Mouse (Mus musculus) ES-E14 (cell line): ENCODE data around the gene Zfp456. TPM values are rescaled to one million over a fixed set of nuclear protein-coding genes. Genes with fewer than 3 reads are reported as not detected.
A peak's percentile ranks its signal among the peaks of the same experiment; 100 is the strongest.

Source experiments
- DNase-seq: peaks from one replicate; pipeline ENCODE4 v3.0.0-alpha.2; 2013; ENCODE audit warnings: low read depth, low spot score
- H3K27ac ChIP-seq: 2 replicates; pipeline ENCODE4 v1.5.1; 2012; ENCODE audit warnings: low read depth, mild to moderate bottlenecking, low read length, moderate library complexity, mixed read lengths; ENCODE audit not compliant: poor library complexity, insufficient read depth, severe bottlenecking
- H3K36me3 ChIP-seq: 2 replicates; pipeline ENCODE4 v1.6.1; 2012; ENCODE audit warnings: mild to moderate bottlenecking, low read length, moderate library complexity, mixed read lengths; ENCODE audit not compliant: control insufficient read depth, poor library complexity, insufficient read depth, severe bottlenecking
- H3K4me1 ChIP-seq, 2 experiments: fragments of 150-350 bp in 1 of 2; sonication (generic) in 1 of 2; 2 replicates each; pipeline ENCODE4 v1.6.1; 2012; ENCODE audit warnings: low read length in 2 of 2, mild to moderate bottlenecking in 1 of 2, mixed read lengths in 1 of 2; ENCODE audit not compliant: control insufficient read depth in 2 of 2, insufficient read depth in 2 of 2, poor library complexity in 1 of 2
- H3K4me3 ChIP-seq, 2 experiments: fragments of 150-350 bp in 1 of 2; sonication (generic) in 1 of 2; 2 replicates each; pipeline ENCODE4 v1.5.1; 2012; ENCODE audit warnings: low read length in 2 of 2, low read depth in 1 of 2, mild to moderate bottlenecking in 1 of 2, mixed read lengths in 1 of 2; ENCODE audit not compliant: insufficient read depth in 1 of 2, poor library complexity in 1 of 2, severe bottlenecking in 1 of 2
- H3K9ac ChIP-seq: 2 replicates; pipeline ENCODE4 v1.6.1; 2012; ENCODE audit warnings: low read depth, mild to moderate bottlenecking, low read length, mixed read lengths; ENCODE audit not compliant: poor library complexity, insufficient read depth, severe bottlenecking
- H3K9me3 ChIP-seq: fragments of 150-350 bp; sonication (generic); 2 replicates; pipeline ENCODE4 v1.6.1; 2012; ENCODE audit warnings: low read depth, mild to moderate bottlenecking, low read length; ENCODE audit not compliant: control insufficient read depth, insufficient read depth
- HCFC1 ChIP-seq: IDR thresholded peaks from 2 replicates; pipeline ENCODE4 v1.6.1; 2012; ENCODE audit warnings: low read length, inconsistent platforms, borderline replicate concordance; ENCODE audit not compliant: insufficient read depth
- MAFK ChIP-seq: IDR thresholded peaks from 2 replicates; pipeline ENCODE4 v1.6.1; 2014; ENCODE audit warnings: mild to moderate bottlenecking, low read depth, low read length, inconsistent platforms; ENCODE audit not compliant: insufficient read depth
- ZC3H11A ChIP-seq: IDR thresholded peaks from 2 replicates; pipeline ENCODE4 v1.6.1; 2012; ENCODE audit warnings: low read depth, mild to moderate bottlenecking, inconsistent platforms, low read length, borderline replicate concordance
- in situ Hi-C, 2 experiments: fragments of 600-800 bp; cut with MboI; formaldehyde crosslinking; loops; one replicate each; pipeline ENCODE4 v1.15.1; 2025; ENCODE audit warnings: low sequenced_read_pairs in 2 of 2, inconsistent platforms in 1 of 2; ENCODE audit not compliant: unreplicated experiment in 2 of 2
- total RNA-seq: library from RNA; depleted of rRNA; stranded (reverse); fragments of 300-350 nt; gene quantifications from 2 replicates; pipeline ENCODE4 v1.2.3, GENCODE M21; 2012; rRNA removed

The Zfp456 gene
- total RNA-seq, 1 experiment = 1.9 TPM

GRCm38 (mm10) chr13:67332019-67332724 lies 43.4 kb downstream of the Zfp456 start, which contains the start of gene Zfp595:
TSS of gene Zfp595 (minus strand) at chr13:67332570.
- in situ Hi-C loops = no loop called here
- Histone ChIP-seq H3K36me3 (no peaks in the 10 kb centered on the region), H3K27ac (no peak within 1 kb of the TSS), H3K9me3 (no peaks in the 10 kb centered on the region), H3K4me3 (peak within 1 kb of the TSS; percentile 58 to 75), H3K9ac (peak within 1 kb of the TSS; percentile 59; the same call in 1 of the 2 replicates), H3K4me1 (no peaks in the 10 kb centered on the region)
- TF ChIP-seq HCFC1 (peak; percentile 89), MAFK (no peak), ZC3H11A (peak; percentile 53; the same call in 1 of the 2 replicates)
- peak; percentile 63 for DNase-seq

Other genes starting within 250 kb of the Zfp456 start
- gene Rsl1, start 202.6 kb downstream of the Zfp456 start, total RNA-seq = 2.9 and 3.5 TPM in 2 replicates
- gene Zfp455, start 181.3 kb downstream of the Zfp456 start, total RNA-seq = 0.45 and 0.58 TPM in 2 replicates
- gene Zfp458, start 97.3 kb downstream of the Zfp456 start, total RNA-seq = 1.4 TPM in 2 replicates
- gene Zfp457, start 69.3 kb downstream of the Zfp456 start, total RNA-seq = 1.2 TPM in 2 replicates
- gene Zfp595, start 43.2 kb downstream of the Zfp456 start, total RNA-seq = 3.5 and 4.3 TPM in 2 replicates
- gene Gm28044, start 15.3 kb downstream of the Zfp456 start, total RNA-seq = not detected in 2 replicates
- 6.1 and 6.9 TPM in 2 replicates for gene Zfp953, start 15.2 kb downstream of the Zfp456 start, total RNA-seq
- gene Gm28041, start 77 bp downstream of the Zfp456 start, total RNA-seq = 0.74 and 0.80 TPM in 2 replicates
- gene Zfp429, start 24.0 kb upstream of the Zfp456 start, total RNA-seq = 4.3 and 10.1 TPM in 2 replicates
- gene Zfp459, start 45.6 kb upstream of the Zfp456 start, total RNA-seq = 15.7 and 25.5 TPM in 2 replicates
- gene Zfp874a, start 75.8 kb upstream of the Zfp456 start, total RNA-seq = 11.5 and 16.8 TPM in 2 replicates
- 6.3 and 12.1 TPM in 2 replicates for gene Zfp874b, start 108.4 kb upstream of the Zfp456 start, total RNA-seq
- gene Zfp58, start 124.7 kb upstream of the Zfp456 start, total RNA-seq = 4.2 and 5.4 TPM in 2 replicates
- 0.18 TPM in 1 of 2 replicates, not detected in the other for gene Gm26965, start 150.3 kb upstream of the Zfp456 start, total RNA-seq
- gene Zfp87, start 150.4 kb upstream of the Zfp456 start, total RNA-seq = 12.6 and 14.6 TPM in 2 replicates
- 7.1 and 8.7 TPM in 2 replicates for gene Zfp748, start 178.0 kb upstream of the Zfp456 start, total RNA-seq
- 23.2 and 25.1 TPM in 2 replicates for gene Zfp729b, start 233.9 kb upstream of the Zfp456 start, total RNA-seq